ENCODE assay signal across 15 mouse cellular contexts in the genomic region with DNA sequence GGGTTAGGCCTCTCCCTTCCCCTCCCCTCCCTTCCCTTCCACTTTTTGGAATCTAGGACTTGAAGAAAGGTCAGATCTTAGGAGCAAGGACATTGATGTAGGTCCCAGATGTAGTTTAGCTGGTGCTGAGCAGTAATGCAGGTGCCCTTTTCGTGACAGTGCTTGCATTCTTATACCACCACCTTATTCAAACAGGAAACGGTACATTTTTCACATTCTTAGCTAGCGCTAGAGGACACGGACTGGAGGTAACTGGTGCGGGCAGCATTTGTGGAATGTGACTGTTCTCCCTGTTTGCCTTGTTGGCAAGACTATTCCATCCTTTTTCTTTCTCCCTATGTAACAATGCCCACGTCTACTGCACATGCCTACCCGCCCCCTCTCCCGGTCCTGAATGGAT.
DNase-seq lines count a peak whose midpoint lies in the region; ATAC-seq lines count a peak whose summit lies in the region.
"Had no signal": no experiment of that assay in that cellular context is flagged by ENCODE, and none has a peak within 500 bp of the region (broad histone marks: within the 10 kb centered on the region; RNA-seq: fewer than 3 reads in every experiment).

No protein-coding gene starts in this region.

- peak; percentile 71 for DNase-seq in midbrain, embryonic 11.5 days (ENCODE audit: low spot score, missing footprints)
- no peak for DNase-seq in midbrain, embryonic 14.5 days
- peak; percentile 15 for DNase-seq in kidney, adult 18-20 months
- DNase-seq in kidney, postnatal 36 days: peak; percentile 23 to 43
- peak; percentile 14 for DNase-seq in yolk sac, embryonic 10.5 days (ENCODE audit: low spot score)
- DNase-seq in ovary, adult 18-20 months (ENCODE audit: low spot score): no peak
- DNase-seq: adrenal gland, postnatal 25 days; gastrocnemius, postnatal 25 days; left cerebral cortex, postnatal 4 days; liver, postnatal 0 days; retina, postnatal 1 day had no signal

- H3K27ac ChIP-seq in midbrain, embryonic 11.5 days (ENCODE audit: low read depth, low read length): no peak overlapping the region
- no peak overlapping the region for H3K27ac ChIP-seq in midbrain, embryonic 14.5 days (replicated peaks; ENCODE audit: low read depth, low read length)
- H3K27ac ChIP-seq: forebrain, embryonic 12.5 days; hindbrain, embryonic 15.5 days; neural tube, embryonic 13.5 days had no signal

- ATAC-seq in midbrain, embryonic 11.5 days (ENCODE audit: low FRiP score): no peak
- no peak for ATAC-seq in midbrain, embryonic 14.5 days (ENCODE audit: low FRiP score, low TSS enrichment)
- ATAC-seq in erythroid progenitor cell, adult 5-6 weeks (replicated peaks; ENCODE audit: low FRiP score, poor library complexity, severe bottlenecking): no peak
- ATAC-seq: liver, postnatal 0 days had no signal

- H3K27me3 ChIP-seq in midbrain, embryonic 11.5 days (ENCODE audit: control insufficient read depth, insufficient read depth, low read length): no peaks in the 10 kb centered on the region
- H3K27me3 ChIP-seq in midbrain, embryonic 14.5 days (ENCODE audit: control insufficient read depth, insufficient read depth, low read length): no peaks in the 10 kb centered on the region
- H3K27me3 ChIP-seq: forebrain, embryonic 12.5 days; hindbrain, embryonic 15.5 days; neural tube, embryonic 13.5 days had no signal

- WGBS in midbrain, embryonic 11.5 days: 75% methylated on average over 8 of the region's 8 CpGs
- 81% methylated on average over 8 of the region's 8 CpGs for WGBS in midbrain, embryonic 14.5 days

- no peak overlapping the region for H3K9ac ChIP-seq in midbrain, embryonic 11.5 days (ENCODE audit: low read length)
- H3K9ac ChIP-seq in midbrain, embryonic 14.5 days (replicated peaks; ENCODE audit: low read length): no peak overlapping the region
- H3K9ac ChIP-seq: forebrain, embryonic 12.5 days; hindbrain, embryonic 15.5 days; liver, postnatal 0 days; neural tube, embryonic 13.5 days had no signal

- no peak overlapping the region for H3K4me3 ChIP-seq in midbrain, embryonic 11.5 days (ENCODE audit: low read depth, low read length)
- H3K4me3 ChIP-seq in midbrain, embryonic 14.5 days (replicated peaks; ENCODE audit: low read depth, low read length): no peak overlapping the region
- H3K4me3 ChIP-seq: forebrain, embryonic 12.5 days; hindbrain, embryonic 15.5 days; neural tube, embryonic 13.5 days had no signal

- no peaks in the 10 kb centered on the region for H3K36me3 ChIP-seq in midbrain, embryonic 11.5 days (ENCODE audit: control insufficient read depth, insufficient read depth, low read length)
- no peaks in the 10 kb centered on the region for H3K36me3 ChIP-seq in midbrain, embryonic 14.5 days (ENCODE audit: control insufficient read depth, insufficient read depth, low read length)
- H3K36me3 ChIP-seq: forebrain, embryonic 12.5 days; hindbrain, embryonic 15.5 days; neural tube, embryonic 13.5 days had no signal

- no peaks in the 10 kb centered on the region for H3K9me3 ChIP-seq in midbrain, embryonic 11.5 days (ENCODE audit: control insufficient read depth, low read length)
- H3K9me3 ChIP-seq in midbrain, embryonic 14.5 days (ENCODE audit: control insufficient read depth, low read length): no peaks in the 10 kb centered on the region
- H3K9me3 ChIP-seq: forebrain, embryonic 12.5 days; hindbrain, embryonic 15.5 days; neural tube, embryonic 13.5 days had no signal

- H3K4me2 ChIP-seq in midbrain, embryonic 11.5 days: no peak overlapping the region
- H3K4me2 ChIP-seq in midbrain, embryonic 14.5 days (ENCODE audit: low read length): no peak overlapping the region
- H3K4me2 ChIP-seq: forebrain, embryonic 12.5 days; hindbrain, embryonic 15.5 days; neural tube, embryonic 13.5 days had no signal

- peaks cover 6% of the 10 kb centered on the region for H3K4me1 ChIP-seq in midbrain, embryonic 11.5 days (ENCODE audit: control insufficient read depth, insufficient read depth, low read length)
- no peaks in the 10 kb centered on the region for H3K4me1 ChIP-seq in midbrain, embryonic 14.5 days (ENCODE audit: control insufficient read depth, insufficient read depth, low read length)
- H3K4me1 ChIP-seq: hindbrain, embryonic 15.5 days; neural tube, embryonic 13.5 days had no signal

Comparison
In these comparisons a context has a peak if more than half of its experiments do, and no peak if none do; other contexts are left out.
1. DNase-seq: peak in midbrain, embryonic 11.5 days (single experiment), kidney, adult 18-20 months (single experiment), kidney, postnatal 36 days (2 of 2) and yolk sac, embryonic 10.5 days (single experiment); none in midbrain, embryonic 14.5 days (single experiment) and ovary, adult 18-20 months (single experiment).